Mouse (Mus musculus) midbrain, embryonic 13.5 days (tissue): ENCODE measurements around the gene Gatc. TPM values are rescaled to one million over a fixed set of nuclear protein-coding genes. Genes with fewer than 3 reads are reported as not detected.
"Not testable (repeated sequence)": the region's sequence is repeated elsewhere in the genome, so short reads cannot be mapped to it uniquely, and the experiment has no call there.

Experiments
- ATAC-seq: fragments of 200-750 bp; cut with Nextera tagmentation; 2 replicates; pipeline ENCODE4 v1.8.0; 2017; ENCODE audit warnings: mild to moderate bottlenecking, moderate TSS enrichment, moderate library complexity
- H3K27ac ChIP-seq: fragments of 300-500 bp; sonication (generic); 2 replicates; pipeline ENCODE4 v1.5.1; 2015; ENCODE audit warnings: inconsistent platforms, mild to moderate bottlenecking, moderate library complexity
- H3K27me3 ChIP-seq: fragments of 300-500 bp; sonication (generic); 2 replicates; pipeline ENCODE4 v1.6.1; 2015; ENCODE audit warnings: mild to moderate bottlenecking, inconsistent platforms
- H3K36me3 ChIP-seq: fragments of 300-500 bp; sonication (generic); 2 replicates; pipeline ENCODE4 v1.6.1; 2015; ENCODE audit warnings: mild to moderate bottlenecking, inconsistent platforms
- H3K4me1 ChIP-seq: fragments of 300-500 bp; sonication (generic); replicated peaks from 2 replicates; pipeline ENCODE4 v1.6.1; 2015; ENCODE audit warnings: inconsistent platforms
- H3K4me2 ChIP-seq: fragments of 300-500 bp; sonication (generic); replicated peaks from 2 replicates; pipeline ENCODE4 v1.6.1; 2015; ENCODE audit warnings: moderate library complexity, mild to moderate bottlenecking, inconsistent platforms
- H3K4me3 ChIP-seq: fragments of 300-500 bp; sonication (generic); replicated peaks from 2 replicates; pipeline ENCODE4 v1.5.1; 2015; ENCODE audit warnings: mild to moderate bottlenecking, inconsistent platforms
- H3K9ac ChIP-seq: fragments of 300-500 bp; sonication (generic); replicated peaks from 2 replicates; pipeline ENCODE4 v1.6.1; 2015; ENCODE audit warnings: mild to moderate bottlenecking, inconsistent platforms
- H3K9me3 ChIP-seq: fragments of 300-500 bp; sonication (generic); 2 replicates; pipeline ENCODE4 v1.6.1; 2016; ENCODE audit warnings: mild to moderate bottlenecking, inconsistent platforms
- WGBS: fragments of 180-500 bp; shearing (Covaris S2); methylation state at CpG from one replicate; pipeline ENCODE4 v1.1.7; 2015; 5-methylcytosine and 5-hydroxymethylcytosine counted together
- polyA plus RNA-seq: library from polyadenylated mRNA; unstranded; fragments of >200 nt; fragmentation: Nextera tagmentation; extraction: Ambion mirVana; gene quantifications from 2 replicates; pipeline ENCODE4 v1.2.1, GENCODE M21; 2015

The Gatc gene
- polyA plus RNA-seq, result 34.2 and 37.0 TPM in 2 replicates

DNA sequence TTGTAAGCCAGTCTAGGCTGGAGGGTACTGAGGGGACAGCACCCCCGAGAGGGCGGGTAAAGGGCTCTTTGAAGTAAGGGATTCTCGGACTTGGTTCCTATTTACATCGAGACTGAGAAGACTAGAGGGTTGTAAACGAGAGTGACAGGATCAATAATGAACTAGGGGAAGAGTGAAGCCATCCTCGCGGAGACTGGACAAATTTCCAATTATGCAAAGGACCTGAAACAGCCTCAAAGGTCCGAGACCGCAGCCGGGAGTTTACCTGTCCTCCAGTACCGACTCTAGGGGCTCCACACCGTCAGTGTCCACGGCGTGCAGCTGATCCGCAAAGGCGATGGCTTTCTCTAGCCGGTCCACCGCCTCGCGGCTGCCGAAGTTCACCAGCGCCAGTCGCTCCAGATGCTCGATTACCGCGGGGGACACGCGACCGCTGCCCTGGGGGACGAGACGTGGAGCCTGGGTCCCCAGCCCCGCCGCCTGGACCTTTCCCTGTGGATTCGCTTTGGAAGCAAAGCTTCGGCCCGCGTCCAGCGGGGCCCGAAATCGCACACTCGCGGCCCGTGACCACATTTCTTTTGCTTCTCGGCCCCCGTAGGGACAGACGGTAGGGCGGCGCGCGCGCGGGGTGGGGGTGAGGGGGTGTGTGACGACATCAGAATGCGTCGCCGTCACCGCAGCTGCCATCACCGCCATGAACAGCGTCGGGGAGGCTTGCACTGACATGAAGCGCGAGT is at the start of gene Gatc, which contains the start of gene Triap1:
Gene Gatc (minus strand): TSS at position 602 of the 737 bp plus-strand sequence.
Gene Triap1 (plus strand): TSS at position 649 of the 737 bp plus-strand sequence.
- under 1% methylated on average over 62 of the region's 62 CpGs for WGBS
- no peaks in the 10 kb centered on the region for H3K9me3 ChIP-seq
- peaks cover 51% of the 10 kb centered on the region for H3K36me3 ChIP-seq

DNA sequence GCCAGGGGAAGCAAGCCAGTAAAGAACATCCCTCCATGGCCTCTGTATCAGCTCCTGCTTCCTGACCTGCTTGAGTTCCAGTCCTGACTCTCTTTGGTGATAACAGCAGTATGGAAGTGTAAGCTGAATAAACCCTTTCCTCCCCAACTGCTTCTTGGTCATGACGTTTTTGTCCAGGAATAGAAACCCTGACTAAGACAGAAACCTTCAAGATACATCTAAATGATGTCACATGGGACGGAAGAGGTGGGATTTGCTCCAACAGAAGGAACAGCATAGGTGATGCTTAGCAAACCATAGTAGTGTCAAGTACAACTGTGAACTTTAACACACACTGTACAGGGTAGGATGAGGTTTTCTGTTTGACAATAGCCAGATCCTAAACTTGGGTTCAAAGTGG is 37.9 kb upstream of the Gatc start:
- ATAC-seq, H3K36me3 ChIP-seq, H3K4me2 ChIP-seq, H3K4me1 ChIP-seq, H3K27ac ChIP-seq, H3K4me3 ChIP-seq, H3K9ac ChIP-seq, H3K27me3 ChIP-seq, H3K9me3 ChIP-seq: not testable (repeated sequence)
- 92% methylated on average over 2 of the region's 2 CpGs for WGBS

More for the DNA sequence above, at the start of gene Gatc, which contains the start of gene Triap1:
- peaks cover 22% of the 10 kb centered on the region for H3K4me1 ChIP-seq
- peak; percentile 95 for ATAC-seq
- peak within 1 kb of the TSS; percentile 77 for H3K4me2 ChIP-seq
- peak within 1 kb of the TSS; percentile 88 for H3K27ac ChIP-seq
- peak within 1 kb of the TSS; percentile 87 for H3K4me3 ChIP-seq
- H3K9ac ChIP-seq, result peak within 1 kb of the TSS; percentile 89
- no peaks in the 10 kb centered on the region for H3K27me3 ChIP-seq

DNA sequence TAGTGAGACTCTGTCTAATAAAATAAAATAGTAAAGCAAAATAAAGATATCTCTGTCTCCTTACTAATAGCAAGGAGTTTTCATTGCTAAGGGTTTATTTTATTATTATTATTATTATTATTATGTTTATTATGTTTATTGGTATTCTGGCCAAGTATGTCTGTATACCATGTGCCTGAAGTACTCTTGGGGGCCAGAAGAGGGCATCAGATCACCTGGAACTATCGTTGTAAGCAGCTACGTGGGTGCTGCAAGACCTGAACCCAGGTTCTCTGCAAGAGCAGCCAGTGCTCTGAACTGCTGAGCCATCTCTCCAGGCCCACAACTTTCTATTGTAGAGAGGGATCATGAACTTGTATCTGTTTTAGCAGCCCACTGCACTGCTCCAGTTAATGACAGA is 34.5 kb upstream of the Gatc start:
- H3K9me3 ChIP-seq, result no peaks in the 10 kb centered on the region
- no peaks in the 10 kb centered on the region for H3K36me3 ChIP-seq
- no peaks in the 10 kb centered on the region for H3K27me3 ChIP-seq
- peaks cover 19% of the 10 kb centered on the region for H3K4me1 ChIP-seq
- 85% methylated on average over 2 of the region's 2 CpGs for WGBS
- H3K4me3 ChIP-seq, result no peak overlapping the region
- H3K27ac ChIP-seq, result no peak overlapping the region
- ATAC-seq, result no peak
- no peak overlapping the region for H3K9ac ChIP-seq
- H3K4me2 ChIP-seq, result no peak overlapping the region

DNA sequence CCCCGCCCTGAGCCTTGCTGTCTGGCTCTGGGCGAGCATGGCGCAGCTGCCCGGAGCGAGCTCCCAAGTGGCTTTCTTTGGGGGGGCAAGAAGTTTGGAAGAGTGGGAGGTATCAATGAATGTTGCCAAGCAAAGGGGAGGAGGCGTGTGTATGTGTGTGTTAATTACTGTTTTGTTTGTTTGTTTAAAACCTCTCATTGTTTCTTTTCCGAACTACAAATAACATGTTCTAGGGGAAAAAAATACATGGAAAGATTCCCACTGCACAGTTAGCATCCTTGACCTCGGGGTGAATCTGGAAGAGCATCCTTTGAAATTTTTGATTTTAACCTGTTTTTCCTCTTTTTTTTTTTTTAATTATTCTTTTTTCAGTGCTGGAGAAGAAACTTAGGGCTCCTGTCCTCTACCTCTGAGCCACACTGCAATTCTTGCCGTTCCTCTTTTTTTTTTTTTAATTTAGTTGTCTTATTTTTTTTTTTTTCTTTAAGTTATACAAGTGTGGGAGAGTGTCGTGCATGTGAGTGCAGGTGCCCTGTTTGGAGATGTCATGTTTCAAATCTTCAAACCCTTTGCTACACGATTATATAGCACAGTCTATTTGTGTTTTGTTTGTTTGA is 33.3 kb upstream of the Gatc start:
- Histone ChIP-seq H3K36me3 (no peaks in the 10 kb centered on the region), H3K27me3 (no peaks in the 10 kb centered on the region), H3K9me3 (no peaks in the 10 kb centered on the region), H3K27ac (peak overlapping the region; percentile 87), H3K9ac (peak overlapping the region; percentile 63), H3K4me2 (peak overlapping the region; percentile 61), H3K4me3 (peak overlapping the region; percentile 31), H3K4me1 (peaks cover 19% of the 10 kb centered on the region)
- 6% methylated on average over 11 of the region's 11 CpGs for WGBS
- no peak for ATAC-seq

DNA sequence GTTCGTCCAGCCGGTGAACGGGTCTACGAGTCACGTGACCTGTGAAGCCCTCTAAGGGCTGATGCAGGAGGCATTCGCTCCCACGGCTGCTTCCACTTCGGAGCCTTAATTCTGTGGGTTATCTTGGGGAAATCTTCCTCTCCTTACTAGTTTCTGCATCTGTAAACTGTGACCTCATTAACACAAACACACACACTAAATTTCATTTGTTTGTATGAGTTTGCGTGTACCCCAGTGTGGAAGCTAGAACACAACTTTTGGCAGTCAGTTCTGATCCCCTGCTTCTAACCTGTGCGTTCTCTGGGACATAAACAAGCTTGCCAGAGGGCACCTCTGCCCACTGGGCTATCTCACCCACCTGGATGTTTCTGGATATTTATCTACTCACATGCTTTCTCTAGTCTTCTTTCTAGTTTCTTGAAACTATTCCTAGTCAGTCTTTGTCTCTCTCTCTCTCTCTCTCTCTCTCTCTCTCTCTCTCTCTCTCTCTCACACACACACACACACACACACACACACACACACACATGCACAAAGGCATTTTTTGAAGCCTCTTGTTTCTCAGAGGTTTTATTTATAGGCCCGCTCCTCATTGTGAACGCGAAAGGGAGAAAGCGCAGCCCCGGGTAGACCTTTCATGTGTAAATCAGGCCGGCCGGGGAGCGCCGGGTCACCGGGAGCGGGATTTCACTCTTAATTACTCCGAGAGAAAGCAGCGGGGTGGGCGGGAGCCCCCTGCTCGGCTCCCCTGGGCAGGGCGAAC is 32.6 kb upstream of the Gatc start:
- Histone ChIP-seq H3K4me2 (peak overlapping the region; percentile 61), H3K9ac (peak overlapping the region; percentile 63), H3K9me3 (no peaks in the 10 kb centered on the region), H3K27me3 (no peaks in the 10 kb centered on the region), H3K36me3 (no peaks in the 10 kb centered on the region), H3K4me3 (peak overlapping the region; percentile 31), H3K4me1 (peaks cover 19% of the 10 kb centered on the region), H3K27ac (peak overlapping the region; percentile 87)
- 5% methylated on average over 26 of the region's 26 CpGs for WGBS
- peak; percentile 95 for ATAC-seq

DNA sequence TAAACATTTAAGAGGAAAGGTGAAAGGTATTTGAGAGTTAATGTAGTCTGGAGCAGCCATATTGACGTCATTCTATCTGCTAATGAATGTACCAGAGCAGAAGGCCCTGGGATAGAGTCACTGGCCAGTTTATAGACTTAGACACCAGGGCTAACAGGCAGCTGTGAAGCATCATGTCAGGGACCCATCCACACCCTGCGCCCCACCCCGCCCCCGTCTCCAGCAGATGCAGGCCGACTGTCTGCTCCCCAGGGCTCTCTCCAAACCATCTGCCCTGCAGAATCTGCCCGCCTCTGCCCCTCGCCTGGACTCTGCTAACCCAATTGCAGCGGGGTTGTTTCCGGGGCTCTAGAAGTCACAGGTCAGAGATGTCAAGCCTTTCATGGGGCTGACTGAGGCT is 30.8 kb upstream of the Gatc start:
- no peaks in the 10 kb centered on the region for H3K36me3 ChIP-seq

DNA sequence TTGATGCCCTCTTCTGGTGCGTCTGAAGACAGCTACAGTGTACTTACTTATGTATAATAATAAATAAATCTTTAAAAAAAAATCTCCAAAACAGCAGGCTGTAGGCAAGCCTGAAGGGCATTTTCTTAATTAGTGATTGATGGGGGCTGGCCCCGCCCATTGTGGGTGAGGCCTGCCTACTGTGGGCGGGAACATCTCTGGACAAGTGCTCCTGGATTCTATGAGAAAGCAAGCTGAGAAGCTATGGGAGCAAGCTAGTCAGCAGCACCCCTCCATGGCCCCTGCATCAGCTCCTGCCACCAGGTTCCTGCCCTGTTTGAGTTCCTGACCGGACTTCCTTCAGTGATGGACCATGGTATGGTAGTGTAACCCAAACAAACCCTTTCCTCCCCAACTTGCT is 23.8 kb upstream of the Gatc start:
- H3K36me3 ChIP-seq, result no peaks in the 10 kb centered on the region
- no peak overlapping the region for H3K4me3 ChIP-seq
- no peak overlapping the region for H3K27ac ChIP-seq
- no peaks in the 10 kb centered on the region for H3K27me3 ChIP-seq
- no peak overlapping the region for H3K9ac ChIP-seq
- 90% methylated on average over 4 of the region's 4 CpGs for WGBS
- H3K9me3 ChIP-seq, result no peaks in the 10 kb centered on the region
- no peak for ATAC-seq
- H3K4me2 ChIP-seq, result no peak overlapping the region
- peaks cover 6% of the 10 kb centered on the region for H3K4me1 ChIP-seq

More for the DNA sequence above, 30.8 kb upstream of the Gatc start:
- peak overlapping the region; percentile 57; the same call in 1 of the 2 replicates for H3K27ac ChIP-seq
- H3K9me3 ChIP-seq, result no peaks in the 10 kb centered on the region
- H3K9ac ChIP-seq, result no peak overlapping the region
- H3K4me1 ChIP-seq, result peaks cover 19% of the 10 kb centered on the region
- WGBS, result 34% methylated on average over 9 of the region's 9 CpGs
- ATAC-seq, result no peak
- H3K27me3 ChIP-seq, result no peaks in the 10 kb centered on the region
- no peak overlapping the region for H3K4me2 ChIP-seq
- no peak overlapping the region for H3K4me3 ChIP-seq

DNA sequence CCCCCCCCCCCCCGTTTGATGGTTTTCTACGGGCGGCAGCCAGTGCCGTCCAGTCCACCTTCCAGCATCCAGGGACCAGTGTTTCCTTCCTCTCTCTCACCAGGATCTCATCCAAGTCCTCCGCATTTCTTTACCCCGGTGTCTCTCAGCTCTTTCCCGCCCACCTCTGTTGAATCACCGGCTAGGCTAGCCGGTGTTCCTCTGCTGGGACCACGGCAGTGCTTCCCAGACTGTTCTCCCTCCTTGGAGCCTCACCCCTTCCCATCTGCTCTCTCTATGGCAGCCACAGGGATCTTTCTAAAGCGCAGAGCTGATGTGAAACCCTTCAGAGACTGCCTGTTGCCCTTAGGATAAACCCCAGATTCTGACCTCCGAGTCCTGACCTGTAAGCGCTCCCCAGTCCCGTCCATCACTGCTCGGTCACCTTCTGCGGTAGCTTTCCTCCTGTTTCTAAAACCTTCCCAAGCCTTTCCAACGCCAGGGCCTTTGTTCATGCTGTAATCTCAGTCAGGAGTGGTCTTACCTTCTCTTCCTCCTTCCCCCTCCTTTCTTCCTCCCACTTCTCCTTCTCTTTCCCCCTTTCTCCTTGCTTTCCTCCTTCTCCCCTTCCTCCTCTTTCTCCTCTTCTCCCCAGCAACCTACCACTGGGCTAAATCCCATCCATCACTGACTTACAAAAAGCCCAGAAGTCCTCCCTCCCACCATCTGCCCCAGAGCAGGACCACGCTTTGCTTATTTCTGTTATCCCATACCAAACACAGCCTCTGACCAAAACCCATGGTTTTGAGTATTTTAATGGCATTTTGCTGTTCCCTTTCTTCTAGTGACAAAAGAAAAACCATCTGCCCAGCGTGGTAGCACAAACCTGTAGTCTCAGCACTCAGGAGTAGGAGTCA is 22.1 kb upstream of the Gatc start:
- WGBS, result 19% methylated on average over 18 of the region's 19 CpGs
- Histone ChIP-seq H3K9me3 (no peaks in the 10 kb centered on the region), H3K4me1 (peaks cover 6% of the 10 kb centered on the region), H3K36me3 (no peaks in the 10 kb centered on the region), H3K27ac (peak overlapping the region; percentile 67), H3K9ac (no peak overlapping the region; the same call in 1 of the 2 replicates), H3K27me3 (no peaks in the 10 kb centered on the region), H3K4me3 (no peak overlapping the region), H3K4me2 (no peak overlapping the region)
- no peak for ATAC-seq

DNA sequence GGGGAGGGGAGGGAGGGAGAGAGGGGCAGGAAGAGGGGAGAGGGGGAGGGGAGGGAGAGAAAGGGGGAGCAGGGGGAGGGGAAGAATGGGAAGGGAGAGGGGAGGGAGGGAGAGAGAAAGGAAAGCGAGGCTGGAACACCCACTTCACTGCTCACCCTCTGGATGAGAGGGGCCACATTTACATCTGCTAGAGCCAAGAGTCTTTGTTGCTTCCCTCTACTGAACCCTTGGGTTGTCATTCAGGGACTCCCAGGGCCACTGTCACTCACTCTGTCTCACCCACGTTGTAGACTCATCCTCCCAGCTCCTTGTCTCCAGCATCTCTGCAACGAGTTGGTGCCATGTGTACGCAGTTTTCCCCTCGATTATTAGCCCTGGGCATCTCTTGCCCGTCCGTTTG is 21.2 kb upstream of the Gatc start:
- Histone ChIP-seq H3K4me3 (no peak overlapping the region), H3K9me3 (no peaks in the 10 kb centered on the region), H3K4me2 (no peak overlapping the region), H3K36me3 (no peaks in the 10 kb centered on the region), H3K4me1 (peaks cover 6% of the 10 kb centered on the region), H3K27me3 (no peaks in the 10 kb centered on the region), H3K9ac (no peak overlapping the region), H3K27ac (no peak overlapping the region)
- no peak for ATAC-seq
- WGBS, result 39% methylated on average over 7 of the region's 7 CpGs

DNA sequence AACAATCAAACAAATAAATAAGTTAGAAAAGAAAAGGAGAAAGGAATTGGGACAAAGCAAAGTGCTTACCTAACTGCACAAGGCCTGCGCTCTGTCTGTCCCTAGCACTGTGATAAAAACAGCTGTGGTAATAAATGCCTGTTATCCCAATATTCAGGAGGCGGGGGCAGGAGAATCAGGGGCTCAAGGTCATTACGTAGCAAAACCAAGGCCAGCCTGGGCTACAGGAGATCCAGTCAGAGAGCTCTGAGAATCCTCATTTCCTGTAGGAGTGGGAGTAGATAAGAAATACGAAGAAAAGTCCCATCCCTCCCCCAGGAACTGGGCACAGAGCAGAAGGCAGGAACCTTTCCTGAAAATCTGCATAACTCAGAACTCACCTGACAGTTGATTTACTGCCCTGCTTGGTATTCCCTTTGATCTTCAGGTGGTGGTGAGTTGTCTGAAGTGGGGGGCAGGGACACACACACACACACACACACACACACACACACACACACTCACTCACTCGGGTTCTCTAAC is 18.9 kb upstream of the Gatc start:
- Histone ChIP-seq H3K36me3 (no peaks in the 10 kb centered on the region), H3K9ac (no peak overlapping the region), H3K27ac (no peak overlapping the region), H3K9me3 (no peaks in the 10 kb centered on the region), H3K27me3 (no peaks in the 10 kb centered on the region), H3K4me3 (no peak overlapping the region), H3K4me2 (no peak overlapping the region), H3K4me1 (peaks cover 6% of the 10 kb centered on the region)
- no peak for ATAC-seq
- 77% methylated on average over 5 of the region's 5 CpGs for WGBS

DNA sequence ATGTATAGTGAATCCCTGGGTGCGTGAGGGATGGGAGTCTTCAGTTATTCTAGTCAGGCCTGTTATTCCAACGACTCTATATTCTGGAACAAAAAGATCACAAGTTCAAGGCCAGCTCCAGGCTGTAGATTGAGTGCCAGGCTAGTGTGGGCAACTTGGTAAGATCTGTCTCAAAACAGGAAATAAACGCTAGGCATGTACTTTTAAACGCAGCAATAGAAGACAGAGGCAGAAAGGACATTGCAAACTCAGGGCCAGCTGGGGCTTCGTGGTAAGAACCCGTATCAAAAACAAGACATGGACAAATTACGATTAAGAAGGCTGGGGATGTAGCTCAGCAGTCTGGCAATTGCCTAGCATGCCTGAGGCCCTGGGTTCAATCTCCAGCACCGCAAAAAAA is 18.5 kb upstream of the Gatc start:
- H3K9me3 ChIP-seq, result no peaks in the 10 kb centered on the region
- H3K36me3 ChIP-seq, result no peaks in the 10 kb centered on the region
- H3K27ac ChIP-seq, result no peak overlapping the region
- no peaks in the 10 kb centered on the region for H3K27me3 ChIP-seq
- ATAC-seq, result no peak
- WGBS, result 92% methylated on average over 8 of the region's 8 CpGs
- H3K4me2 ChIP-seq, result no peak overlapping the region
- peaks cover 6% of the 10 kb centered on the region for H3K4me1 ChIP-seq
- H3K9ac ChIP-seq, result no peak overlapping the region
- no peak overlapping the region for H3K4me3 ChIP-seq
